Mouse (Mus musculus): ENCODE measurements at regions not wholly inside any gene's neighbourhood (a gene's known extent, or its start where the extent isn't known, plus 50 kb on each side); places are given as distances from the start of the nearest gene placed in this dataset.

DNA sequence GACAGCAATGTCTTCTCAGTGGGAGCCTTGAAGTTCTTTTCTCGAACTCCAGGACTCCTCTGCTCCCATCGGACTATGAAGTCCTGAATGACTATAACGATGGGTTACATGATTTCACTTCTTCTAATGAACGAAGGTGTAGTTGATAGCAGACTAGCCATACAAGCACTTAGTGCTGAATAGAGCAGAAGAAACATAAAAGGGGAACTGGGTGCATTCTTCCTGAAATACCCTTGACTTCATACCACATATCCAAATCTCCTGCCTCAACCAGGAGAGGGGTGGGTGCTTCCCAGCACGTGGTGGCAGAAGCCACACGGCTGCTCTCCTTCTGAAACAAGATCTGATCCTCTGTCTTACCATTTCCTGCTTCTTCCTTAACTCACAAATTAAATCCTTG lies 407.4 kb downstream of the Atp23 start:
- TF ChIP-seq CTCF (IDR thresholded peaks at IDR 0.05; ENCODE audit: extremely low read depth, insufficient read length, insufficient replicate concordance, low read depth, low read length) (no peak), POLR2A (IDR thresholded peaks at IDR 0.05; ENCODE audit: low read depth, low read length) (no peak)
- Histone ChIP-seq H3K4me3 (ENCODE audit: low read depth, low read length) (no peak overlapping the region), H3K4me1 (ENCODE audit: control insufficient read depth, insufficient read depth, insufficient read length, low read length) (no peaks in the 10 kb centered on the region), H3K36me3 (ENCODE audit: control insufficient read depth, insufficient read depth, low read length) (no peaks in the 10 kb centered on the region), H3K27ac (ENCODE audit: insufficient read depth, low read depth, low read length) (no peak overlapping the region), H3K27me3 (ENCODE audit: control insufficient read depth, insufficient read depth, low read length) (no peaks in the 10 kb centered on the region)
- WGBS = 76% methylated on average over 6 of the region's 6 CpGs

DNA sequence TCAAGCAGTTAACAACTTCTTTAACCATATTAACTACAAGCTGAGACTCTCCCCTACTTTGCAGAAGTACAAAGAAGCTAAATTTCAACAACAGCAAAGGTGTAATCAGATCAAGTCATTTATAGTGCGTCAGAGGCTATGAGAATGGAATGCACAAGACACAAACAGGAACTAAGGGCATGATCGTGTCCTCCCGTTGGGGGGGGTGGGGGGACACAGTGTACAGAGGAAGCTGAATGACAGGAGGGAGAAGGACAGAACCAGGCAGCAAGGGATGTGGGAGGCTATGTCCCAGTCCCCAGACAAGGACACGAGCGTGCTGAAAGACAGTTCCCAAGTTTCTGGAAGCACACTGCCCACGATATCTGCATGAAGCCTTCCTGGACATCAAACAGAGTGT lies 408.9 kb downstream of the Atp23 start:
- no peaks in the 10 kb centered on the region for H3K4me1 ChIP-seq (ENCODE audit: control insufficient read depth, insufficient read depth, insufficient read length, low read length)
- WGBS = 62% methylated on average over 6 of the region's 6 CpGs
- no peaks in the 10 kb centered on the region for H3K36me3 ChIP-seq (ENCODE audit: control insufficient read depth, insufficient read depth, low read length)
- no peak overlapping the region for H3K4me3 ChIP-seq (ENCODE audit: low read depth, low read length)
- H3K27ac ChIP-seq (ENCODE audit: insufficient read depth, low read depth, low read length) = no peak overlapping the region
- H3K27me3 ChIP-seq (ENCODE audit: control insufficient read depth, insufficient read depth, low read length) = no peaks in the 10 kb centered on the region
- TF ChIP-seq CTCF (IDR thresholded peaks at IDR 0.05; ENCODE audit: extremely low read depth, insufficient read length, insufficient replicate concordance, low read depth, low read length) (no peak), POLR2A (IDR thresholded peaks at IDR 0.05; ENCODE audit: low read depth, low read length) (no peak)

DNA sequence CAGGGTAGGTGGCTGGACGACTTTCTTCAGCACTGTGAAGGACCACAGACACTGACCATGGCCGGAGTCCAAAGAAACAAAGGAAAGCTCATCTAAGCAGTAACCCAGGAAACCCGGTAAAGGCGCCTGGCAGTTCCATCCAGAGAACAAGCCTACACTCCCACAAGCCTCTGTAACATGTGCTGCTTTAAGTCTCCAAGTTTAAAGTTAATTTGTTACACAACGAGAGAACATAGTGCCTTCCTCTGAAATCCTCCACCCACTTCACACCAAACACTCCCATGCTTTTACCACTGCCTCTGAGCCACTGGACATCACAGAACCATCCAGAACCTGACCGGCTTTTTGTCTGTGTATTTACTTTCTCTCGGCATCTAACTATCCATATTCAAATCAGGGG lies 416.0 kb downstream of the Atp23 start:
- 86% methylated on average over 7 of the region's 7 CpGs for WGBS
- TF ChIP-seq POLR2A (IDR thresholded peaks at IDR 0.05; ENCODE audit: low read depth, low read length) (no peak), CTCF (IDR thresholded peaks at IDR 0.05; ENCODE audit: extremely low read depth, insufficient read length, insufficient replicate concordance, low read depth, low read length) (no peak)
- Histone ChIP-seq H3K36me3 (ENCODE audit: control insufficient read depth, insufficient read depth, low read length) (no peaks in the 10 kb centered on the region), H3K4me1 (ENCODE audit: control insufficient read depth, insufficient read depth, insufficient read length, low read length) (no peaks in the 10 kb centered on the region), H3K4me3 (ENCODE audit: low read depth, low read length) (no peak overlapping the region), H3K27ac (ENCODE audit: insufficient read depth, low read depth, low read length) (no peak overlapping the region), H3K27me3 (ENCODE audit: control insufficient read depth, insufficient read depth, low read length) (no peaks in the 10 kb centered on the region)

DNA sequence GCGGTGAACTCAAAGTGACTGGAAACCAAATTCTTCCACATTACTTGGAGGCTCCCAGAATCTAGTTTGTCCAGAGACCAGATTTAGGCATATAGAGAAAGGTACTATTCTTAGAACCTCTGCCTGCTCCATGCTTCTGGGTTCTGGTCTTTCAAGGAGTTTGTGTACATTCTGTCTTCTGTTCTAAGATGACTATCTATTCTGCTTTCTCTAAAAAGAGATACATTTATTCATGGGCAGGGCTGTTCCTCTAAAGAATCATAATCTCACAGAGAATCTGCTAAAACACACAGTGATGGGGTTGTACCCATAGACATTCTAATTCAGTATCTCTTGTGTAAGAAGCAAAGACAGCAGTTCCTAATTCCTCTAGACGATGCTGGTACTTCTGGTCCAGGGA lies 417.7 kb downstream of the Atp23 start:
- H3K27me3 ChIP-seq (ENCODE audit: control insufficient read depth, insufficient read depth, low read length) = no peaks in the 10 kb centered on the region
- H3K27ac ChIP-seq (ENCODE audit: insufficient read depth, low read depth, low read length) = no peak overlapping the region
- 95% methylated on average over 2 of the region's 2 CpGs for WGBS
- H3K36me3 ChIP-seq (ENCODE audit: control insufficient read depth, insufficient read depth, low read length) = no peaks in the 10 kb centered on the region
- no peak for TF ChIP-seq POLR2A (IDR thresholded peaks at IDR 0.05; ENCODE audit: low read depth, low read length)
- no peak for TF ChIP-seq CTCF (IDR thresholded peaks at IDR 0.05; ENCODE audit: extremely low read depth, insufficient read length, insufficient replicate concordance, low read depth, low read length)
- no peaks in the 10 kb centered on the region for H3K4me1 ChIP-seq (ENCODE audit: control insufficient read depth, insufficient read depth, insufficient read length, low read length)
- H3K4me3 ChIP-seq (ENCODE audit: low read depth, low read length) = no peak overlapping the region

DNA sequence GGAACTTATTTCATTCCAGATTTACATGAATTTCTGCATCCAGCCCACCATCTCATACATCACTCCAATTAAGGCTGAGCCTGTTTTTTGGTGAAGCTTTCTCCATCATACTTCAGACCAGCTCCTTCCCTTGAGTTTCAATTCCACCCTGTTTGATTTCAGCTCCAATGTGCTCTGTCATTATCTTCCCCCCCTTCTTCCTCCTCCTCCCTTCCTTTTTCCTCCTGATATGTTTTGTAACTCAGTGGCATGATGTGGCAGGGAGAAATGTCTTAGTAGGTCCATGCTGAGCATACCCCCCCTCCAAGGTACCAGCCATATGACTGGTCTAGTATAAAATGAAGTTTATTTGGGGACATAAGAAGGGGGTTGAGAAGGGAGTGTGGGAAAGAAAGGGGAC lies 420.8 kb downstream of the Atp23 start:
- no peak for TF ChIP-seq POLR2A (IDR thresholded peaks at IDR 0.05; ENCODE audit: low read depth, low read length)
- TF ChIP-seq CTCF (IDR thresholded peaks at IDR 0.05; ENCODE audit: extremely low read depth, insufficient read length, insufficient replicate concordance, low read depth, low read length) = no peak
- no peaks in the 10 kb centered on the region for H3K27me3 ChIP-seq (ENCODE audit: control insufficient read depth, insufficient read depth, low read length)
- no peaks in the 10 kb centered on the region for H3K4me1 ChIP-seq (ENCODE audit: control insufficient read depth, insufficient read depth, insufficient read length, low read length)
- H3K27ac ChIP-seq (ENCODE audit: insufficient read depth, low read depth, low read length) = no peak overlapping the region
- H3K36me3 ChIP-seq (ENCODE audit: control insufficient read depth, insufficient read depth, low read length) = no peaks in the 10 kb centered on the region
- no peak overlapping the region for H3K4me3 ChIP-seq (ENCODE audit: low read depth, low read length)

DNA sequence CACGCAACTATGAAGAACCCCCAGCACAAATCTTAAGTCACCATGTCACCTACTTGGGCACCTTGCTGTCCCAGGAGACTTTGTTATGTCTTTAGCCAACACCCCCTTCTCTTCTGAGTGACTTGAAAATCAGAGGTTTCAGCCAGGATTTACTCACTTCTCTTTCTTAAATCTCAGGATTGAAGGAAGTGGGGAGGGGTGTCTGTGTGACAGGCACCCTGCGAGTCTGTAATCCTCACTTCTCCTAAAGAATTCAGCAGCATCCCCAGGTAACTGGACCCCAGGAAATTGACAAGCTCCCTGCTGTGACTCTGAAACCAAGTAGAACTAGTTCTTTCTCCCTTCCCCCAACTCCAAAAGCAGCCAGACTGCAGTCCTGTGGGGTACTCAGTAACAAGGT lies 421.4 kb downstream of the Atp23 start:
- Histone ChIP-seq H3K4me1 (ENCODE audit: control insufficient read depth, insufficient read depth, insufficient read length, low read length) (no peaks in the 10 kb centered on the region), H3K4me3 (ENCODE audit: low read depth, low read length) (no peak overlapping the region), H3K27ac (ENCODE audit: insufficient read depth, low read depth, low read length) (no peak overlapping the region), H3K36me3 (ENCODE audit: control insufficient read depth, insufficient read depth, low read length) (no peaks in the 10 kb centered on the region), H3K27me3 (ENCODE audit: control insufficient read depth, insufficient read depth, low read length) (no peaks in the 10 kb centered on the region)
- WGBS = 47% methylated on average over 2 of the region's 2 CpGs
- TF ChIP-seq POLR2A (IDR thresholded peaks at IDR 0.05; ENCODE audit: low read depth, low read length) (no peak), CTCF (IDR thresholded peaks at IDR 0.05; ENCODE audit: extremely low read depth, insufficient read length, insufficient replicate concordance, low read depth, low read length) (no peak)

DNA sequence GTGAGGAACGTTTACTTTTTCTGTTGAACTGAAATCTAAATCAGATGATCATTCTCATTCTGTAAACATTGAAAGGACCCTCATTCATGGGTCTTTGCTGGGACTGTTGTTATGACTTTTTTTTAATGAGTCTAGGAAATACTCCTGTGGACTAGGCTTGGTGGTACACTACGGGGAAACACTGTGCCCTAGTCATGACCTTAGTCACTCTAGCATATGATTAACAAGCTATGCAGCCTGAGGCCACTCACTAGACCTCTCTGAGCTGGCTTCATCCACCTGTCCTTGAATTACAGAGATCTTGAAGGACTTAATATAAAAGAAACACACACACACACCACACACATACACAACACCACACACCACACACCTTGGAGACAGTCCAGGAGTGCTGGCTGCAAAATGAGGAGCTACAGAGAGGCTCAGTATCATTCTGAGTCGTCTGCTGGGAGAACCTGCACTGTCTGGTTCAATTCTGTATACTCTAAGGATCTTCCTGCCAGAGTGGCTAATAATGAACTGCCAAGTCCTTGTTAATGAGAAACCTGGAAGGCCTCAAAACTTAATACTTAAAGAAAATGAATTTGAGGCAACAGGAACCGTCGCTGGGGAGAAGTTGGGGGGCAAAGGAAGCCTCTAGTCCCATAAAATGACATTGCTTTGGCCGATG lies 428.0 kb downstream of the Atp23 start:
- Histone ChIP-seq H3K27me3 (ENCODE audit: control insufficient read depth, insufficient read depth, low read length) (no peaks in the 10 kb centered on the region), H3K4me1 (ENCODE audit: control insufficient read depth, insufficient read depth, insufficient read length, low read length) (no peaks in the 10 kb centered on the region), H3K4me3 (ENCODE audit: low read depth, low read length) (no peak overlapping the region), H3K27ac (ENCODE audit: insufficient read depth, low read depth, low read length) (no peak overlapping the region), H3K36me3 (ENCODE audit: control insufficient read depth, insufficient read depth, low read length) (no peaks in the 10 kb centered on the region)
- WGBS = 38% methylated on average over 6 of the region's 6 CpGs
- TF ChIP-seq POLR2A (IDR thresholded peaks at IDR 0.05; ENCODE audit: low read depth, low read length) = no peak
